Mouse (Mus musculus) brain, embryonic 14.5 days (tissue): Measurements from ENCODE around the gene Rarg.

Source experiments
- CTCF ChIP-seq: fragments of 200-500 bp; IDR thresholded peaks from 2 replicates; pipeline ENCODE4 v1.5.1; 2012; ENCODE audit warnings: inconsistent platforms, mild to moderate bottlenecking, moderate library complexity, borderline replicate concordance; ENCODE audit not compliant: insufficient read depth, insufficient read length; ENCODE audit errors: extremely low read depth
- POLR2A ChIP-seq: fragments of 200-500 bp; IDR thresholded peaks from 2 replicates; pipeline ENCODE4 v1.6.1; 2012; ENCODE audit warnings: mild to moderate bottlenecking, inconsistent platforms, borderline replicate concordance; ENCODE audit not compliant: poor library complexity, insufficient read depth, insufficient read length, severe bottlenecking; ENCODE audit errors: extremely low read depth

GRCm38 (mm10) chr15:102208092-102208561 is 49.2 kb downstream of the Rarg start:
- TF ChIP-seq CTCF, result no peak
- TF ChIP-seq POLR2A, result no peak
